Mouse (Mus musculus) neural tube, embryonic 14.5 days (tissue): ENCODE data around the gene Tcl1b2. TPM values are rescaled to one million over a fixed set of nuclear protein-coding genes. Genes with fewer than 3 reads are reported as not detected.

Experiments
- ATAC-seq: fragments of 200-750 bp; cut with Nextera tagmentation; 2 replicates; pipeline ENCODE4 v1.8.0; 2017; ENCODE audit warnings: low read depth, mild to moderate bottlenecking, moderate TSS enrichment, moderate library complexity
- H3K27ac ChIP-seq: fragments of 300-500 bp; sonication (generic); 2 replicates; pipeline ENCODE4 v1.5.1; 2014; ENCODE audit warnings: low read depth, mild to moderate bottlenecking, control low read depth, low read length, moderate library complexity, mixed read lengths
- H3K27me3 ChIP-seq: fragments of 300-500 bp; sonication (generic); 2 replicates; pipeline ENCODE4 v1.6.1; 2014; ENCODE audit warnings: low read length; ENCODE audit not compliant: control insufficient read depth, insufficient read depth
- H3K36me3 ChIP-seq: fragments of 300-500 bp; sonication (generic); 2 replicates; pipeline ENCODE4 v1.6.1; 2014; ENCODE audit warnings: low read length, mixed read lengths; ENCODE audit not compliant: control insufficient read depth, insufficient read depth
- H3K4me1 ChIP-seq: fragments of 300-500 bp; sonication (generic); 2 replicates; pipeline ENCODE4 v1.6.1; 2014; ENCODE audit warnings: low read length; ENCODE audit not compliant: control insufficient read depth, insufficient read depth
- H3K4me2 ChIP-seq: fragments of 300-500 bp; sonication (generic); 2 replicates; pipeline ENCODE4 v1.6.1; 2014; ENCODE audit warnings: mild to moderate bottlenecking, low read depth, low read length, control low read depth
- H3K4me3 ChIP-seq: fragments of 300-500 bp; sonication (generic); 2 replicates; pipeline ENCODE4 v1.5.1; 2014; ENCODE audit warnings: low read depth, low read length, control low read depth, mixed read lengths
- H3K9ac ChIP-seq: fragments of 300-500 bp; sonication (generic); replicated peaks from 2 replicates; pipeline ENCODE4 v1.6.1; 2014; ENCODE audit warnings: low read depth, mild to moderate bottlenecking, control low read depth, low read length, mixed read lengths
- H3K9me3 ChIP-seq: fragments of 300-500 bp; sonication (generic); 2 replicates; pipeline ENCODE4 v1.6.1; 2016; ENCODE audit warnings: low read length; ENCODE audit not compliant: control insufficient read depth
- WGBS: fragments of 180-500 bp; shearing (Covaris S2); extraction: QIAGEN DNeasy Blood & Tissue Kit; methylation state at CpG from one replicate; pipeline ENCODE4 v1.1.7; 2014; 5-methylcytosine and 5-hydroxymethylcytosine counted together
- polyA plus RNA-seq: library from polyadenylated mRNA; unstranded; fragments of >200 nt; fragmentation: Nextera tagmentation; extraction: Ambion mirVana; gene quantifications from 2 replicates; pipeline ENCODE4 v1.2.1, GENCODE M21; 2014

Gene Tcl1b2
- polyA plus RNA-seq: not detected in 2 replicates

DNA sequence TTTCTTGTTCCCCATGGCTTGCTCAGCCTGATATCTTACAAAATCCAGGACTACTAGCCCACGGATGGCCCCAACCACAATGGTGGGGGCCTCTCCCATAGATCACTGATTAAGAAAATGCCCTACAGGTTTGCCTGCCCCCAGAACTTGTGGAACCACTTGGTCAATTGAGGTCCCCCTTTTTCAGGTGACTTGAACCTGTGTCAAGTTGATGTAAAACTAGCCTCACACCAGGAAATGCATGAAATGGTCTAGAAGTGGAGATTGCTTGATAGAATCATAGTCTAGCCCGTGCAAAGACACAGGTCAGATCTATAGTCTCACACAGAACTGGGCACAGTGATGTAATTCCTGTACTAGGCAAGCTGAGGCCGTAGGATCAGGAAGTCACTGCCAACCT, at the start of gene Tcl1b2:
Gene Tcl1b2 (plus strand): TSS at position 301 of the 400 bp plus-strand sequence.
- WGBS: 84% methylated on average over 3 of the region's 3 CpGs
- Histone ChIP-seq H3K4me1 (no peaks in the 10 kb centered on the region), H3K9me3 (no peaks in the 10 kb centered on the region), H3K36me3 (no peaks in the 10 kb centered on the region), H3K4me2 (no peak within 1 kb of the TSS), H3K27ac (no peak within 1 kb of the TSS), H3K27me3 (no peaks in the 10 kb centered on the region), H3K9ac (no peak within 1 kb of the TSS), H3K4me3 (no peak within 1 kb of the TSS)
- no peak for ATAC-seq

GRCm38 (mm10) chr12:105099466-105100044, 46.3 kb upstream of the Tcl1b2 start:
- H3K9ac ChIP-seq: no peak overlapping the region
- no peaks in the 10 kb centered on the region for H3K27me3 ChIP-seq
- H3K9me3 ChIP-seq: no peaks in the 10 kb centered on the region
- no peak overlapping the region for H3K27ac ChIP-seq
- ATAC-seq: no peak
- H3K4me2 ChIP-seq: no peak overlapping the region
- peaks cover 8% of the 10 kb centered on the region; the same call in 1 of the 2 replicates for H3K4me1 ChIP-seq
- WGBS: 47% methylated on average over 9 of the region's 9 CpGs
- no peak overlapping the region for H3K4me3 ChIP-seq
- no peaks in the 10 kb centered on the region for H3K36me3 ChIP-seq

DNA sequence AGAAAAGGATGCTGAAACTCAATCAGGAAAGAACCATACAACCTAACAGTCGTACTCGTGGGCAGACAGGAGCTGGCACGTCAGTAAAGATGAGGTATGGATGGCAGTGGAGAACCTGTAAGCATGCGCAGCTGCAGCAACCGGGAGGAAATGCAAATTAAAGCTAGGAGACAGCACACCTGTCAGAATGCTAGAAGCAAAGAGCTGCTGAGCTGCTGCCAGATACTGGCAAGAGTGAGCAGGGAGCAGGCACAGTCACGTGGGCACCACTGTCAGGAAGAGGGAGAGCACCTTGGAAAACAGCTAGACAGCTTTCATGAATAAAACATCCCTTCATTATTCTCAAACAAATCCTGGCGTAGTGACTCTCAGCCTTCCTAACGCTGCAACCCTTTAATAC, 42.9 kb upstream of the Tcl1b2 start:
- Histone ChIP-seq H3K9me3 (no peaks in the 10 kb centered on the region), H3K36me3 (no peaks in the 10 kb centered on the region), H3K4me3 (no peak overlapping the region), H3K4me1 (peaks cover 8% of the 10 kb centered on the region; the same call in 1 of the 2 replicates), H3K27me3 (no peaks in the 10 kb centered on the region), H3K27ac (no peak overlapping the region), H3K4me2 (no peak overlapping the region), H3K9ac (no peak overlapping the region)
- ATAC-seq: peak; percentile 47; the same call in 1 of the 2 replicates
- 42% methylated on average over 8 of the region's 8 CpGs for WGBS

- H3K9ac ChIP-seq: no peak overlapping the region
- H3K27ac ChIP-seq: no peak overlapping the region
- H3K9me3 ChIP-seq: no peaks in the 10 kb centered on the region
- no peaks in the 10 kb centered on the region for H3K36me3 ChIP-seq
- 3% methylated on average over 4 of the region's 4 CpGs for WGBS
- H3K27me3 ChIP-seq: no peaks in the 10 kb centered on the region
- H3K4me2 ChIP-seq: no peak overlapping the region
- H3K4me3 ChIP-seq: no peak overlapping the region
- no peak for ATAC-seq
- peaks cover 8% of the 10 kb centered on the region; the same call in 1 of the 2 replicates for H3K4me1 ChIP-seq
These were observed 41.8 kb upstream of the Tcl1b2 start for GRCm38 (mm10) chr12:105104036-105104435.

GRCm38 (mm10) chr12:105105326-105105725, 40.5 kb upstream of the Tcl1b2 start:
- no peaks in the 10 kb centered on the region for H3K36me3 ChIP-seq
- H3K9ac ChIP-seq: no peak overlapping the region
- H3K9me3 ChIP-seq: no peaks in the 10 kb centered on the region
- H3K4me2 ChIP-seq: no peak overlapping the region
- WGBS: 89% methylated on average over 5 of the region's 5 CpGs
- H3K27ac ChIP-seq: no peak overlapping the region
- H3K4me1 ChIP-seq: peaks cover 8% of the 10 kb centered on the region; the same call in 1 of the 2 replicates
- ATAC-seq: no peak
- no peaks in the 10 kb centered on the region for H3K27me3 ChIP-seq
- no peak overlapping the region for H3K4me3 ChIP-seq

DNA sequence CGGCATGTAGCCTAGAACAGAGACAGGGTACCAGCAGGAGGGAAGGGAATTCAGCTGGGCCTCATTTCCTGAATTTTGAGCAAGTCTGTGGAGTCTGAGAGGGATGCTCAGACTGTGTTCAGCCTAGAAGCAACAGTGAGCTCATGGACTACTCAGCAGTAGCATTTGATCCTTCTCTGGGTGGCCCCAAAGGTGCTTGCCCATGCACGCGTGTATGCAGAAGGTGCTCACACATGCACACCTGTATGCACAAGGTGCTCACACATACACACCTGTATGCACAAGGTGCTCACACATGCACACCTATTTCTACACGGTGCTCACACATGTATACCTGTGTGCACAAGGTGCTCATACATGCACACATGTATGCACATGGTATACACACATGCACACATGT, 37.0 kb upstream of the Tcl1b2 start:
- H3K27ac ChIP-seq: no peak overlapping the region
- H3K36me3 ChIP-seq: no peaks in the 10 kb centered on the region
- H3K4me3 ChIP-seq: no peak overlapping the region
- no peaks in the 10 kb centered on the region for H3K9me3 ChIP-seq
- no peaks in the 10 kb centered on the region for H3K27me3 ChIP-seq
- H3K4me1 ChIP-seq: no peaks in the 10 kb centered on the region; the same call in 1 of the 2 replicates
- ATAC-seq: no peak
- no peak overlapping the region for H3K4me2 ChIP-seq
- WGBS: 92% methylated on average over 4 of the region's 4 CpGs
- H3K9ac ChIP-seq: no peak overlapping the region

- Histone ChIP-seq H3K27ac (no peak overlapping the region), H3K36me3 (no peaks in the 10 kb centered on the region), H3K4me3 (no peak overlapping the region), H3K9me3 (no peaks in the 10 kb centered on the region), H3K27me3 (no peaks in the 10 kb centered on the region), H3K4me2 (no peak overlapping the region), H3K4me1 (no peaks in the 10 kb centered on the region; the same call in 1 of the 2 replicates), H3K9ac (no peak overlapping the region)
- WGBS: 58% methylated on average over 3 of the region's 3 CpGs
- no peak for ATAC-seq
These were observed 36.4 kb upstream of the Tcl1b2 start for GRCm38 (mm10) chr12:105109406-105109805.

DNA sequence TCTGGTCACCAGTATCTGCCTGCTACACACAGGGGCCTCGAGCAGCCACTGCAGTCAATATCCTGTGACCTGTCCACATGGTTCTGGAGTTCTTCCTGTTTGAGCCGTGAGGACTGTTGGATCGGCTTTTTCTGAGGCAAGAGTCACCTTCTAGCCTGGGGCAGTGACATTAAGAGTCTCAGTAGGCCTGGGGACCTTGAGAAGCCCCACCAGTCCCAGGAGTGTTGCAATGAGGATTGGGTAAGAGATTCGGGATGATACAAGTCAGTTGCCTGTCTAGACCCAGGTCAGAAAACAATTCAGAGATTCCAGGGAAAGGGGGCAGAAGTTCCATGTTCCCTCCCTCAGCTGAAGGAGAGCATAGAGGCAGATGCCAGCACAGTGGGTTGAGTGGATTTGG, 36.0 kb upstream of the Tcl1b2 start:
- no peak overlapping the region for H3K9ac ChIP-seq
- H3K36me3 ChIP-seq: no peaks in the 10 kb centered on the region

GRCm38 (mm10) chr12:105112321-105112988, 33.4 kb upstream of the Tcl1b2 start:
- Histone ChIP-seq H3K9ac (no peak overlapping the region), H3K27me3 (no peaks in the 10 kb centered on the region), H3K4me2 (no peak overlapping the region), H3K36me3 (no peaks in the 10 kb centered on the region), H3K27ac (peak overlapping the region; percentile 8), H3K4me3 (no peak overlapping the region), H3K9me3 (no peaks in the 10 kb centered on the region), H3K4me1 (no peaks in the 10 kb centered on the region; the same call in 1 of the 2 replicates)
- 30% methylated on average over 13 of the region's 13 CpGs for WGBS
- ATAC-seq: peak; percentile 65; the same call in 1 of the 2 replicates

More for the DNA sequence above, 36.0 kb upstream of the Tcl1b2 start:
- H3K4me3 ChIP-seq: no peak overlapping the region
- WGBS: 78% methylated on average over 4 of the region's 4 CpGs
- no peak overlapping the region for H3K4me2 ChIP-seq
- no peaks in the 10 kb centered on the region; the same call in 1 of the 2 replicates for H3K4me1 ChIP-seq
- H3K27me3 ChIP-seq: no peaks in the 10 kb centered on the region
- H3K27ac ChIP-seq: no peak overlapping the region
- ATAC-seq: no peak
- H3K9me3 ChIP-seq: no peaks in the 10 kb centered on the region
